Mouse (Mus musculus) embryo, embryonic 11.5 days (tissue): ENCODE measurements around the gene Pfkm.

Experiments
- DNase-seq: peaks from one replicate; pipeline ENCODE4 v3.0.0-alpha.2; 2012; ENCODE audit warnings: low read depth, low spot score

Pfkm gene

GRCm38 (mm10) chr15:98092372-98093120, at the start of gene Pfkm:
Pfkm (plus strand) TSS chr15:98092589.
- peak; percentile 16 for DNase-seq

- no peak for DNase-seq
Observed at GRCm38 (mm10) chr15:98043967-98044366, 48.4 kb upstream of the Pfkm start.

- no peak for DNase-seq
Observed at GRCm38 (mm10) chr15:98044387-98044786, 48.0 kb upstream of the Pfkm start.

- no peak for DNase-seq
Observed at GRCm38 (mm10) chr15:98048918-98049700, 43.3 kb upstream of the Pfkm start.

- no peak for DNase-seq
Observed at GRCm38 (mm10) chr15:98051685-98052084, 40.7 kb upstream of the Pfkm start.

- peak; percentile 67 for DNase-seq
Observed at GRCm38 (mm10) chr15:98055246-98055645, 37.1 kb upstream of the Pfkm start.

- no peak for DNase-seq
Observed at GRCm38 (mm10) chr15:98065881-98066280, 26.5 kb upstream of the Pfkm start.

GRCm38 (mm10) chr15:98066602-98067001, 25.8 kb upstream of the Pfkm start:
- DNase-seq: no peak

GRCm38 (mm10) chr15:98067492-98067891, 24.9 kb upstream of the Pfkm start:
- DNase-seq: no peak

- no peak for DNase-seq
Observed at GRCm38 (mm10) chr15:98068506-98068905, 23.9 kb upstream of the Pfkm start.

- DNase-seq: no peak
Observed at GRCm38 (mm10) chr15:98069566-98070245, 22.7 kb upstream of the Pfkm start.

- no peak for DNase-seq
Observed at GRCm38 (mm10) chr15:98070376-98070775, 22.0 kb upstream of the Pfkm start.

GRCm38 (mm10) chr15:98074521-98074920, 17.9 kb upstream of the Pfkm start:
- no peak for DNase-seq

GRCm38 (mm10) chr15:98075034-98075433, 17.4 kb upstream of the Pfkm start:
- DNase-seq: no peak

GRCm38 (mm10) chr15:98076901-98077300, 15.5 kb upstream of the Pfkm start:
- DNase-seq: no peak

GRCm38 (mm10) chr15:98088889-98089288, 3.5 kb upstream of the Pfkm start:
- no peak for DNase-seq

GRCm38 (mm10) chr15:98089421-98090183, 2.8 kb upstream of the Pfkm start:
- no peak for DNase-seq

- no peak for DNase-seq
Observed at GRCm38 (mm10) chr15:98091841-98092240, 548 bp upstream of the Pfkm start.

GRCm38 (mm10) chr15:98093121-98094011, 977 bp downstream of the Pfkm start, which contains the start of gene Senp1:
Senp1 (minus strand) TSS chr15:98093744.
- DNase-seq: peak; percentile 72

- no peak for DNase-seq
Observed at GRCm38 (mm10) chr15:98094905-98095304, 2.5 kb downstream of the Pfkm start.
